Mouse (Mus musculus) hindlimb bud, embryonic 11.5 days (tissue): ENCODE results near the gene Rabggtb.

Source experiments
- DNase-seq: peaks from one replicate; pipeline ENCODE4 v3.0.0-alpha.2; 2012; ENCODE audit warnings: low read depth, low spot score; ENCODE audit errors: extremely low spot score

Gene Rabggtb

GRCm38 (mm10) chr3:153912546-153913509, at the start of gene Rabggtb:
Rabggtb (minus strand) TSS chr3:153913009.
- peak; percentile 69 for DNase-seq

GRCm38 (mm10) chr3:153961632-153962389, 49.0 kb upstream of the Rabggtb start:
- no peak for DNase-seq

GRCm38 (mm10) chr3:153960884-153961283, 48.1 kb upstream of the Rabggtb start:
- DNase-seq, result no peak

- DNase-seq, result no peak
Observed at GRCm38 (mm10) chr3:153959731-153960207, 47.0 kb upstream of the Rabggtb start.

- no peak for DNase-seq
Observed at GRCm38 (mm10) chr3:153959035-153959730, 46.4 kb upstream of the Rabggtb start.

- DNase-seq, result no peak
Observed at GRCm38 (mm10) chr3:153957916-153958315, 45.1 kb upstream of the Rabggtb start.

GRCm38 (mm10) chr3:153948176-153948575, 35.4 kb upstream of the Rabggtb start:
- no peak for DNase-seq

GRCm38 (mm10) chr3:153947271-153947670, 34.5 kb upstream of the Rabggtb start:
- DNase-seq, result no peak

GRCm38 (mm10) chr3:153944335-153944990, 31.7 kb upstream of the Rabggtb start, which contains the start of gene Acadm:
Acadm (minus strand) TSS chr3:153944632.
- DNase-seq, result peak; percentile 94

GRCm38 (mm10) chr3:153943901-153944334, 31.1 kb upstream of the Rabggtb start:
- DNase-seq, result no peak

GRCm38 (mm10) chr3:153943003-153943640, 30.3 kb upstream of the Rabggtb start:
- no peak for DNase-seq

GRCm38 (mm10) chr3:153941613-153942012, 28.8 kb upstream of the Rabggtb start:
- no peak for DNase-seq

GRCm38 (mm10) chr3:153940486-153940885, 27.7 kb upstream of the Rabggtb start:
- no peak for DNase-seq

- no peak for DNase-seq
Observed at GRCm38 (mm10) chr3:153940021-153940420, 27.2 kb upstream of the Rabggtb start.

- DNase-seq, result no peak
Observed at GRCm38 (mm10) chr3:153937116-153937810, 24.5 kb upstream of the Rabggtb start.

- DNase-seq, result no peak
Observed at GRCm38 (mm10) chr3:153935878-153936277, 23.1 kb upstream of the Rabggtb start.

- DNase-seq, result no peak
Observed at GRCm38 (mm10) chr3:153932461-153932860, 19.7 kb upstream of the Rabggtb start.

- DNase-seq, result no peak
Observed at GRCm38 (mm10) chr3:153929526-153929925, 16.7 kb upstream of the Rabggtb start.

GRCm38 (mm10) chr3:153926333-153926732, 13.5 kb upstream of the Rabggtb start:
- DNase-seq, result no peak
